Mouse (Mus musculus): Measurements from ENCODE around the gene Gypa. TPM values are rescaled to one million over a fixed set of nuclear protein-coding genes. Genes with fewer than 3 reads are reported as not detected.

Gypa gene
- 1.3 and 3.0 TPM in 2 replicates for polyA plus RNA-seq (2015; fragmentation: Nextera tagmentation; extraction: Ambion mirVana)

DNA sequence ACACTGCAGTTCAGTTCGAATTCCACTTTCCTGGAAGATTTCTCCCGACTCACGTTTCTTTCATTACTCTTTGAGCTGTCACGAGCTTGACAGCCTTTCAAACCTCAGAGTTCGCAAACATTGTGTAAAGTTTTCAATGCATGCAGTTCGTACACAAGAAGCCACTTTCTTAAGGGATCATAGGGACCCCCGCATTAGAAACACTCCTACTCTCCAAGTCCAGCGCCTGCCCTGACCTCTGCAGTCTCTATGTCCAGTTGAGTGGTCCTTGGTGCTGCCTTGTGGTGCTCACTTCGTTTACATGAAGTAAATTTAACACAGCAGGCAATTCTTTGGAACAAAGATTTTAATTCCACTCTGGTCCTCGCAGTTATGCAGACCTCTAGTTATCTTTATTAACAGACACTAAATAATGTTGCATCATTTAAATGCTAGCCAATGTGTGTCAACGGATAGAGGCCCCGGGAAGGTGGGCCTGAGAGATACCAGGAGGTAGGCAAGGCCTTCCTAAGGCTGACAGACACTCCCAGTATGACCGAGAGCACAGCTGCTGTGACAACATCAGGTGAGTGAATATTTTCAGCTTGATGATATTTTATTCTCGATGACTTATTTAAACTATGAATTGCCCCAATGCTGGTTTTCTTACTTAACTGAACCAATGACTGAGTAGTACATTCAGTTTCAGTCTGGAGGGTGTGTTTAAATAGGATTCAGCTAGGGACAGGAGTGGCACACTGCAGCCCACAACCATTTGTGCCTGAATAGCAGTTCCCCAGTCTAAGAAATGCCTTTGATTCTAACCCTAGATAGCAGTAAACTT lies at the start of gene Gypa:
Gene Gypa (plus strand): TSS at position 259 of the 823 bp plus-strand sequence.

Other genes with a start within 250 kb of the Gypa start
- gene Frem3, start 117.3 kb downstream of the Gypa start, polyA plus RNA-seq (2015; fragmentation: Nextera tagmentation; extraction: Ambion mirVana) = 0.05 and 0.10 TPM in 2 replicates
- gene Smarca5, start 245.7 kb downstream of the Gypa start, polyA plus RNA-seq (2015; fragmentation: Nextera tagmentation; extraction: Ambion mirVana) = 26.1 and 30.3 TPM in 2 replicates